In the genomic region with DNA sequence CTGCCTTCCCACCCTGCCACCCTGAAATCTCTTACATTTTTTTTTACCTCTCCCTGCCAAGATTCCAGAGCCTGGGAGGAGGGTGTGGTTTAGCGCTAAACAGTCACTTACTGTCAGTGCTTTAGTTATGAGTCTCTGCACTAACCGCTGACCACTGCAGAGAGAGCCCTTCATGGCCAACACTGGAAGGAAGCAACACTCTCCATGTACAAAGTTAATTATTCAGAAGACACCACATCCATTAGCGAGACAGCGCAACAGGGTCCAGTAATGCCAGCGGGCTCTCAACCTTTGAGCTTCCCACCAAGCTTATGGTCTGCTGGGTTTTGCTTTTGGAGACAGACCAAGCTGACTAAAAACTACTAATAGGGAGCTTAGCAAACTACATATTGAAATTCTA, we compare ENCODE assay signal across 31 mouse cellular contexts. TPM values are rescaled to one million over a fixed set of nuclear protein-coding genes. Genes with fewer than 3 reads are reported as not detected.
A peak's percentile ranks its signal among the peaks of the same experiment; 100 is the strongest.
DNase-seq lines count a peak whose midpoint lies in the region; ATAC-seq and TF ChIP-seq lines count a peak whose summit lies in the region.
"Had no signal": no experiment of that assay in that cellular context is flagged by ENCODE, and none has a peak within 500 bp of the region (broad histone marks: within the 10 kb centered on the region; RNA-seq: fewer than 3 reads in every experiment).

No protein-coding gene starts in this region.

- H3K4me2 ChIP-seq in kidney, embryonic 14.5 days (replicated peaks; ENCODE audit: low read depth, low read length) = no peak overlapping the region
- no peak overlapping the region for H3K4me2 ChIP-seq in forebrain, postnatal 0 days (ENCODE audit: low read depth)
- H3K4me2 ChIP-seq: heart, embryonic 13.5 days; hindbrain, embryonic 14.5 days; liver, embryonic 15.5 days; lung, embryonic 14.5 days; midbrain, embryonic 15.5 days had no signal

- ATAC-seq in kidney, embryonic 14.5 days (ENCODE audit: low FRiP score, low TSS enrichment) = no peak
- ATAC-seq in forebrain, postnatal 0 days = no peak
- ATAC-seq: forebrain, embryonic 14.5 days; intestine, postnatal 0 days; midbrain, embryonic 15.5 days had no signal

- no peaks in the 10 kb centered on the region for H3K36me3 ChIP-seq in kidney, embryonic 14.5 days (ENCODE audit: control insufficient read depth, insufficient read depth, low read length)
- no peaks in the 10 kb centered on the region for H3K36me3 ChIP-seq in forebrain, postnatal 0 days (ENCODE audit: insufficient read depth)
- H3K36me3 ChIP-seq: heart, embryonic 13.5 days; liver, embryonic 15.5 days; midbrain, embryonic 15.5 days had no signal

- no peak overlapping the region for H3K4me3 ChIP-seq in kidney, embryonic 14.5 days (ENCODE audit: low read length)
- H3K4me3 ChIP-seq in forebrain, postnatal 0 days (ENCODE audit: low read depth, low read length) = no peak overlapping the region
- H3K4me3 ChIP-seq: heart, embryonic 13.5 days; liver, embryonic 15.5 days; midbrain, embryonic 15.5 days had no signal

- 86% methylated on average over 5 of the region's 5 CpGs for WGBS in kidney, embryonic 14.5 days
- WGBS in forebrain, postnatal 0 days = 92% methylated on average over 5 of the region's 5 CpGs

- H3K9ac ChIP-seq in kidney, embryonic 14.5 days (ENCODE audit: low read depth, low read length) = no peak overlapping the region
- H3K9ac ChIP-seq in forebrain, postnatal 0 days = no peak overlapping the region
- H3K9ac ChIP-seq: heart, embryonic 13.5 days; hindbrain, embryonic 14.5 days; liver, embryonic 15.5 days; lung, embryonic 14.5 days; midbrain, embryonic 15.5 days had no signal

- no peaks in the 10 kb centered on the region for H3K4me1 ChIP-seq in kidney, embryonic 14.5 days (ENCODE audit: control insufficient read depth, insufficient read depth, low read length)
- H3K4me1 ChIP-seq in forebrain, postnatal 0 days (ENCODE audit: insufficient read depth) = no peaks in the 10 kb centered on the region
- H3K4me1 ChIP-seq: midbrain, embryonic 15.5 days had no signal

- H3K9me3 ChIP-seq in kidney, embryonic 14.5 days (ENCODE audit: control insufficient read depth, low read length) = 0 out of 2 replicates have a peak, but pooled peaks cover 2% of the 10 kb centered on the region
- no peaks in the 10 kb centered on the region for H3K9me3 ChIP-seq in forebrain, postnatal 0 days (ENCODE audit: low read length)
- H3K9me3 ChIP-seq: heart, embryonic 13.5 days; liver, embryonic 15.5 days; midbrain, embryonic 15.5 days had no signal

- peak; percentile 78 for DNase-seq in kidney, adult 11 months
- DNase-seq in kidney, adult 9 months = peak; percentile 79
- peak; percentile 73 for DNase-seq in kidney, postnatal 14 days
- DNase-seq in urinary bladder, adult 2 months (ENCODE audit: low spot score) = no peak
- DNase-seq in layer of hippocampus, postnatal 14 days (ENCODE audit: low spot score in 2 of 2) = no peak
- DNase-seq in forebrain, postnatal 0 days = no peak
- DNase-seq: adrenal gland, adult 8-10 months; cerebellum, adult 2 months; cerebellum, postnatal 25 days; heart, postnatal 10 days; layer of hippocampus, postnatal 36 days; liver; lung, embryonic 14.5 days; lung, postnatal 14 days; right cerebral cortex, adult 18-20 months; thymus, adult 18-20 months; thymus, postnatal 25 days had no signal

- H3K27me3 ChIP-seq in kidney, embryonic 14.5 days (ENCODE audit: control insufficient read depth, insufficient read depth, low read length) = no peaks in the 10 kb centered on the region
- H3K27me3 ChIP-seq in forebrain, postnatal 0 days (ENCODE audit: insufficient read depth, low read length) = no peaks in the 10 kb centered on the region
- H3K27me3 ChIP-seq: heart, embryonic 13.5 days; liver, embryonic 15.5 days; midbrain, embryonic 15.5 days had no signal

- no peak for TF ChIP-seq CTCF in forebrain, postnatal 0 days (IDR thresholded peaks at IDR 0.05; ENCODE audit: low read depth)

- H3K27ac ChIP-seq in kidney, embryonic 14.5 days (ENCODE audit: low read depth, low read length) = no peak overlapping the region
- H3K27ac ChIP-seq in forebrain, postnatal 0 days (ENCODE audit: low read depth, low read length) = no peak overlapping the region
- H3K27ac ChIP-seq: heart, embryonic 13.5 days; hindbrain, embryonic 14.5 days; liver, embryonic 15.5 days; midbrain, embryonic 15.5 days; stomach, postnatal 0 days had no signal

RNA-seq across cellular contexts. Expression of gene Zg16, which starts 10.9 kb away (rescaled TPM):
- not detected in 2 replicates for polyA plus RNA-seq in kidney, embryonic 14.5 days (2014; fragmentation: Nextera tagmentation; extraction: Ambion mirVana)
- 0.15 and 0.34 TPM in 2 replicates for polyA plus RNA-seq in urinary bladder, adult 2 months (2012; rRNA removed)
- total RNA-seq in layer of hippocampus, postnatal 14 days (2021) = not detected
- not detected in 2 replicates for total RNA-seq in forebrain, postnatal 0 days (2014; rRNA removed)
- not detected in 2 replicates for polyA plus RNA-seq in forebrain, postnatal 0 days (2015; fragmentation: Nextera tagmentation; extraction: Ambion mirVana)
- total RNA-seq: adrenal gland, adult 8-10 months; gastrocnemius, adult 8-10 months; heart, adult 8-10 months; heart, postnatal 10 days; layer of hippocampus, adult 8-10 months; layer of hippocampus, postnatal 36 days; neutrophil, adult 5-6 weeks had no signal
- polyA plus RNA-seq: embryonic facial prominence, embryonic 11.5 days; forebrain, embryonic 14.5 days; heart, embryonic 13.5 days; hindbrain, embryonic 14.5 days; limb, embryonic 11.5 days; lung, embryonic 14.5 days; midbrain, embryonic 15.5 days had no signal

RNA-seq across cellular contexts. Expression of gene AI467606, which starts 15.0 kb away (rescaled TPM):
- polyA plus RNA-seq in kidney, embryonic 14.5 days (2014; fragmentation: Nextera tagmentation; extraction: Ambion mirVana) = 3.5 TPM in 2 replicates
- polyA plus RNA-seq in urinary bladder, adult 2 months (2012; rRNA removed) = 4.4 and 6.0 TPM in 2 replicates
- 1 to 10 TPM; 1.1 to 2.7 TPM for total RNA-seq in layer of hippocampus, postnatal 14 days (2021)
- total RNA-seq in forebrain, postnatal 0 days (2014; rRNA removed) = 1.4 and 1.5 TPM in 2 replicates
- 1.1 and 1.3 TPM in 2 replicates for polyA plus RNA-seq in forebrain, postnatal 0 days (2015; fragmentation: Nextera tagmentation; extraction: Ambion mirVana)

RNA-seq across cellular contexts. Expression of gene Kif22, which starts 33.9 kb away (rescaled TPM):
- 129 and 151 TPM in 2 replicates for polyA plus RNA-seq in kidney, embryonic 14.5 days (2014; fragmentation: Nextera tagmentation; extraction: Ambion mirVana)
- polyA plus RNA-seq in urinary bladder, adult 2 months (2012; rRNA removed) = 2.3 and 2.7 TPM in 2 replicates
- total RNA-seq in layer of hippocampus, postnatal 14 days (2021) = 10 to 100 TPM; 11.1 to 15.3 TPM
- total RNA-seq in forebrain, postnatal 0 days (2014; rRNA removed) = 6.2 and 6.5 TPM in 2 replicates
- polyA plus RNA-seq in forebrain, postnatal 0 days (2015; fragmentation: Nextera tagmentation; extraction: Ambion mirVana) = 16.6 and 17.3 TPM in 2 replicates

RNA-seq across cellular contexts. Expression of gene Qprt, which starts 45.8 kb away (rescaled TPM):
- 8.9 and 13.0 TPM in 2 replicates for polyA plus RNA-seq in kidney, embryonic 14.5 days (2014; fragmentation: Nextera tagmentation; extraction: Ambion mirVana)
- 0.80 and 0.81 TPM in 2 replicates for polyA plus RNA-seq in urinary bladder, adult 2 months (2012; rRNA removed)
- under 1 TPM; 0.19 to 0.76 TPM for total RNA-seq in layer of hippocampus, postnatal 14 days (2021)
- 0.54 and 0.90 TPM in 2 replicates for total RNA-seq in forebrain, postnatal 0 days (2014; rRNA removed)
- 0.84 and 1.2 TPM in 2 replicates for polyA plus RNA-seq in forebrain, postnatal 0 days (2015; fragmentation: Nextera tagmentation; extraction: Ambion mirVana)
- total RNA-seq: heart, adult 8-10 months had no signal

RNA-seq across cellular contexts. Expression of gene Maz, which starts 49.4 kb away (rescaled TPM):
- 73.1 and 77.6 TPM in 2 replicates for polyA plus RNA-seq in kidney, embryonic 14.5 days (2014; fragmentation: Nextera tagmentation; extraction: Ambion mirVana)
- polyA plus RNA-seq in urinary bladder, adult 2 months (2012; rRNA removed) = 72.0 and 72.5 TPM in 2 replicates
- 100 to 1,000 TPM; 270 to 285 TPM for total RNA-seq in layer of hippocampus, postnatal 14 days (2021)
- total RNA-seq in forebrain, postnatal 0 days (2014; rRNA removed) = 176 and 200 TPM in 2 replicates
- 69.5 and 73.9 TPM in 2 replicates for polyA plus RNA-seq in forebrain, postnatal 0 days (2015; fragmentation: Nextera tagmentation; extraction: Ambion mirVana)

Comparison
In these comparisons a context has a peak if more than half of its experiments do, and no peak if none do; other contexts are left out.
1. DNase-seq: peak in kidney, adult 11 months (single experiment), kidney, adult 9 months (single experiment) and kidney, postnatal 14 days (single experiment); none in urinary bladder, adult 2 months (single experiment), layer of hippocampus, postnatal 14 days (0 of 2) and forebrain, postnatal 0 days (single experiment).